Mouse (Mus musculus) lung, adult 18-20 months (tissue): Measurements from ENCODE around the gene Tapbp.

Source experiments
- DNase-seq, 2 experiments: peaks; one replicate each; pipeline ENCODE4 v3.0.0; 2022; ENCODE audit warnings: mixed read lengths in 2 of 2

Tapbp gene

DNA sequence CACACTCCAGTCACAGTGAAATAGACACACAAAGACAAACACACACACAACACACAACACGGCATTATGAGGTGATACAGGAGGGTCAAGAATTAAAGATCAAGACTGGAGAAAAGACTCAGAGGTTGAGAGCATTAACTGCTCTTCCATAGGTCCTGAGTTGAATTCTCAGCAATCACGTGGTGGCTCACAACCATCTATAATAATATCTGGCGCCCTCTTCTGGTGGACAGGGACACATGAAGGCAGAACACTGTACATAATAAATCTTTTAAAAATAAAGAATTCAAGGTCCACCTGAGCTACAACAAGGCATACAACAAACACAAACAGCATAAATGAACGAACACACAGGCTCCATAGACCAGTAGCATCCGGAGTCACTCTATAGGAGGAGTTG lies 53.2 kb downstream of the Tapbp start:
- DNase-seq: peak in 1 of 2 experiments; percentile 42

GRCm38 (mm10) chr17:33969394-33969793 lies 53.7 kb downstream of the Tapbp start:
- DNase-seq: no peak

DNA sequence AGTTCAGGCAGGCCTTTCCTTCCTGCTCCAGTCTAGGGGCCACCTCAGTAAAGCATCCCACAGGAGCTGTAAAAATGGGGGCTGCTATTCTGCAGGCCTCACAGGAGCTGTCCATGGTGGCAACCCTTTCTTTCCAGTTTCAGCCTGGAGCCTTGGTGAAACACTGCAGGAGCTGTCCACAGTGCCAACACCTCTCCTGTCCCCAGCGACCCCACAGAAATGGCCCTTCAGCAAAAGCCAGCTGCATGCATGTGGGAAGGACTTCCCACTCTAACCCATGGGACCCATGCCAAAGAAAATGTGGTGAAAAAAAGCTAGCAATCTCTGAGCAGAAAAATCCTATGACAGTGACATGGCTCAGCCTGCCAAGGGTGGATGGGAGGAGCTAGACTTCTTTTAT lies 57.0 kb downstream of the Tapbp start:
- DNase-seq: no peak

DNA sequence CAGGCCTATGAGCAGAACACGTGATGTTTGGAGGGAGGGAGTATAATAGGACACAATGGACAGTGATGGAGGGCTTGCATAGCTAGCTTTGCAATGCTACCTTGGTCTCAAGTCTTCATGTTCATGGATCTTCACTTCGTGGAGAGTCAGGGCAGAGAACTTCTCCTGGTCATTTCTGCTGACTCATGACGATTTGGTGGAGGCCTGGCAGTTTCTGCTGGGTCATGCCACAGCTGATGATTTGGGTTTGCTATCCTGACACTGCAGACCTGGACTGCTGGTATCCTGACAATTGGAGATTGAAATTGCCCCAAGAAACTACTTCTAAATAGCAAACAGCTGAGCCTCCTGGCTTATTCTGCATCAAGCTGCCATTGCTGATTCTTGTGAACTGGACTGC lies 57.9 kb downstream of the Tapbp start:
- DNase-seq: no peak

GRCm38 (mm10) chr17:33977861-33978557 lies 62.3 kb downstream of the Tapbp start:
- no peak for DNase-seq

GRCm38 (mm10) chr17:33978631-33979031 lies 62.9 kb downstream of the Tapbp start:
- peak; percentile 92 to 93 for DNase-seq
